Mouse (Mus musculus) lung, adult 18-20 months (tissue): Measurements from ENCODE around the gene Nod1.
"Not testable (repeated sequence)": the region's sequence is repeated elsewhere in the genome, so short reads cannot be mapped to it uniquely, and the experiment has no call there.

Experiments used
- DNase-seq, 2 experiments: peaks; one replicate each; pipeline ENCODE4 v3.0.0; 2022; ENCODE audit warnings: mixed read lengths in 2 of 2

The Nod1 gene

GRCm38 (mm10) chr6:54975616-54976015 lies 3.2 kb upstream of the Nod1 start:
- DNase-seq, result no peak

- peak; percentile 34 to 39 for DNase-seq
Observed at GRCm38 (mm10) chr6:54974501-54974900, 2.1 kb upstream of the Nod1 start.

- DNase-seq, result peak; percentile 35 to 54
Observed at GRCm38 (mm10) chr6:54972929-54973211, 458 bp upstream of the Nod1 start.

- peak; percentile 49 to 66 for DNase-seq
Observed at GRCm38 (mm10) chr6:54971731-54972110, 691 bp downstream of the Nod1 start.

GRCm38 (mm10) chr6:54970506-54970905 lies 1.9 kb downstream of the Nod1 start:
- DNase-seq, result no peak

- DNase-seq, result no peak
Observed at GRCm38 (mm10) chr6:54969801-54970200, 2.6 kb downstream of the Nod1 start.

- DNase-seq, result peak; percentile 47 to 52
Observed at GRCm38 (mm10) chr6:54967591-54967990, 4.8 kb downstream of the Nod1 start.

- no peak for DNase-seq
Observed at GRCm38 (mm10) chr6:54965234-54965633, 7.2 kb downstream of the Nod1 start.

GRCm38 (mm10) chr6:54964755-54965154 lies 7.7 kb downstream of the Nod1 start:
- no peak for DNase-seq

GRCm38 (mm10) chr6:54963599-54963998 lies 8.8 kb downstream of the Nod1 start:
- no peak for DNase-seq

GRCm38 (mm10) chr6:54957655-54958054 lies 14.8 kb downstream of the Nod1 start:
- DNase-seq, result peak in 1 of 2 experiments; percentile 42

GRCm38 (mm10) chr6:54956425-54956824 lies 16.0 kb downstream of the Nod1 start:
- peak in 1 of 2 experiments; percentile 38 for DNase-seq

- no peak for DNase-seq
Observed at GRCm38 (mm10) chr6:54955949-54956348, 16.5 kb downstream of the Nod1 start.

- DNase-seq, result peak; percentile 89 to 91
Observed at GRCm38 (mm10) chr6:54954659-54955414, 17.6 kb downstream of the Nod1 start.

GRCm38 (mm10) chr6:54953399-54953798 lies 19.0 kb downstream of the Nod1 start:
- not testable (repeated sequence) for DNase-seq

- no peak for DNase-seq
Observed at GRCm38 (mm10) chr6:54952542-54952941, 19.9 kb downstream of the Nod1 start.

- DNase-seq, result no peak
Observed at GRCm38 (mm10) chr6:54948682-54949081, 23.7 kb downstream of the Nod1 start.

- no peak for DNase-seq
Observed at GRCm38 (mm10) chr6:54946241-54946953, 26.0 kb downstream of the Nod1 start.

GRCm38 (mm10) chr6:54944551-54944950 lies 27.9 kb downstream of the Nod1 start:
- no peak for DNase-seq

- DNase-seq, result no peak
Observed at GRCm38 (mm10) chr6:54943753-54944152, 28.7 kb downstream of the Nod1 start.

GRCm38 (mm10) chr6:54943292-54943691 lies 29.1 kb downstream of the Nod1 start:
- DNase-seq, result no peak

- DNase-seq, result no peak
Observed at GRCm38 (mm10) chr6:54941149-54941548, 31.3 kb downstream of the Nod1 start.

- DNase-seq, result peak in 1 of 2 experiments; percentile 39
Observed at GRCm38 (mm10) chr6:54940126-54940525, 32.3 kb downstream of the Nod1 start.

- peak; percentile 84 for DNase-seq
Observed at GRCm38 (mm10) chr6:54939631-54940030, 32.8 kb downstream of the Nod1 start.
